Mouse (Mus musculus) hindbrain, embryonic 14.5 days (tissue): Measurements from ENCODE around the gene Vmn1r189. TPM values are rescaled to one million over a fixed set of nuclear protein-coding genes. Genes with fewer than 3 reads are reported as not detected.

ENCODE experiments used
- microRNA-seq: library from miRNA; unstranded; fragments of <30 nt; microRNA quantifications from one replicate; pipeline ENCODE4, GENCODE M21; 2016
- polyA plus RNA-seq: library from polyadenylated mRNA; unstranded; fragments of >200 nt; fragmentation: Nextera tagmentation; extraction: Ambion mirVana; gene quantifications from 2 replicates; pipeline ENCODE4 v1.2.1, GENCODE M21; 2014

The Vmn1r189 gene
- polyA plus RNA-seq, 1 experiment from 2014 or later = not detected

Small RNAs within 50 kb of the gene (microRNA-seq; reads per million reads assigned to microRNA genes)
- not detected for gene Gm26300

Other genes with a start within 250 kb of the Vmn1r189 start
- 14.9 and 18.2 TPM in 2 replicates for gene Zfp184, start 160.7 kb downstream of the Vmn1r189 start, polyA plus RNA-seq
- not detected in 2 replicates for gene Pom121l2, start 124.6 kb downstream of the Vmn1r189 start, polyA plus RNA-seq
- gene Prss16, start 96.1 kb downstream of the Vmn1r189 start, polyA plus RNA-seq = not detected in 2 replicates
- gene Hist1h2ah, start 70.3 kb downstream of the Vmn1r189 start, polyA plus RNA-seq = 8.0 TPM in 1 of 2 replicates, not detected in the other
- 1.5 and 1.6 TPM in 2 replicates for gene Hist1h2bk, start 70.0 kb downstream of the Vmn1r189 start, polyA plus RNA-seq
- 6.0 and 6.2 TPM in 2 replicates for gene Hist1h4i, start 64.5 kb downstream of the Vmn1r189 start, polyA plus RNA-seq
- gene Hist1h2ag, start 62.9 kb downstream of the Vmn1r189 start, polyA plus RNA-seq = 4.4 and 5.3 TPM in 2 replicates
- 1.8 and 2.5 TPM in 2 replicates for gene Hist1h2bj, start 62.6 kb downstream of the Vmn1r189 start, polyA plus RNA-seq
- gene Vmn1r188, start 21.4 kb downstream of the Vmn1r189 start, polyA plus RNA-seq = not detected in 2 replicates
- not detected in 2 replicates for gene Vmn1r191, start 78.1 kb upstream of the Vmn1r189 start, polyA plus RNA-seq
- gene Vmn1r192, start 85.3 kb upstream of the Vmn1r189 start, polyA plus RNA-seq = not detected in 2 replicates
- gene Vmn1r193, start 117.3 kb upstream of the Vmn1r189 start, polyA plus RNA-seq = 0.14 TPM in 1 of 2 replicates, not detected in the other
- gene Vmn1r194, start 138.4 kb upstream of the Vmn1r189 start, polyA plus RNA-seq = not detected in 2 replicates
- not detected in 2 replicates for gene Vmn1r195, start 164.7 kb upstream of the Vmn1r189 start, polyA plus RNA-seq
- gene Vmn1r196, start 184.1 kb upstream of the Vmn1r189 start, polyA plus RNA-seq = not detected in 2 replicates
- not detected in 2 replicates for gene Vmn1r197, start 218.8 kb upstream of the Vmn1r189 start, polyA plus RNA-seq
- gene Vmn1r198, start 244.5 kb upstream of the Vmn1r189 start, polyA plus RNA-seq = not detected in 2 replicates